Mouse (Mus musculus) gastrocnemius, adult 8-10 months (tissue): ENCODE measurements around the gene Lrrc58. TPM values are rescaled to one million over a fixed set of nuclear protein-coding genes. Genes with fewer than 3 reads are reported as not detected.

Source experiments
- DNase-seq, 2 experiments: peaks; one replicate each; pipeline ENCODE4 v3.0.0; 2022; ENCODE audit warnings: low spot score in 2 of 2
- total RNA-seq, 4 experiments: library from RNA; stranded (reverse); gene quantifications; 2 replicates each; pipeline ENCODE4 v1.2.4; 2022

The Lrrc58 gene
- total RNA-seq, 4 experiments from 2014 or later = 36.4 to 48.4 (median 46.0) TPM

DNA sequence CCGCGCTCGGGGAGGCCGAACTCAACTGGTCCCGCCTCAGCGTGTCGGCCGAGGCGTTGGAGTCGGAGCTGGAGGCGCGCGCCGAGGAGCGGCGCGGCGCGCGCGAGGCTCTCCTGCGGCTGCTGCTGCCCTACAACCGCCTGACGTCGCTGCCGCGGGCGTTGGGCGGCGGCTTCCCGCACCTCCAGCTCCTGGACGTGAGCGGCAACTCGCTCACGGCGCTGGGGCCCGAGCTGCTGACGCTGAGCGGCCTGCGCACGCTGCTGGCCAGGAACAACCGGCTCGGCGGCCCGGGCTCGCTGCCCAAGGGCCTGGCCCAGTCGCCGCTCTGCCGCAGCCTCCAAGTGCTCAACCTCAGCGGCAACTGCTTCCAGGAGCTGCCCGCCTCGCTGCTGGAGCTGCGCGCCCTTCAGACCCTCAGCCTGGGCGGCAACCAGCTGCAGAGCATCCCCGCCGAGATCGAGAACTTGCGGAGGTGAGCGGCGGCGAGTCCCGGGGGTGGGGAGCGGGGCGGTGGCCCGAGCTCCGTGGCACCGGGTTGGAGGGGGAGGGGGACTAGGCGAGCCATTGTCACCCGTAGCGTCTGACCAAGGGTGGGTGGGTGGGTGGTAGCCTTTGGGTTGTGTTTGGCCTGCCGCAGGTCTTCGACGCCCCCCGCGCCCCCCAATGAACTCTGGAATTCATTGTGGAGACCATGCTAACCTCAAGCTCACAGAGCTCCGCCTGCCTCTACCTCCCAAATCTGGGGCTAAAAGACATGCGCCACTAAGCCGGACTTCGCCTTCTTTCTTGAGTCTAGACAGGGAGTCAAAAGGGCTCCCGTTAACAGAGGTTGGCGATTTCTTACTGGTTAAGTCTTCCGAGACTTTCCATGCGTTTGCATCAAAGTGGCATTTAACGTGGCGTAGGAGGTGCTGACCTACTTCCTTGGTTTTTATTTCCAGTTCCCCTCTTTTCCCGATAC lies 599 bp downstream of the Lrrc58 start:
- DNase-seq = peak; percentile 49 to 57

DNA sequence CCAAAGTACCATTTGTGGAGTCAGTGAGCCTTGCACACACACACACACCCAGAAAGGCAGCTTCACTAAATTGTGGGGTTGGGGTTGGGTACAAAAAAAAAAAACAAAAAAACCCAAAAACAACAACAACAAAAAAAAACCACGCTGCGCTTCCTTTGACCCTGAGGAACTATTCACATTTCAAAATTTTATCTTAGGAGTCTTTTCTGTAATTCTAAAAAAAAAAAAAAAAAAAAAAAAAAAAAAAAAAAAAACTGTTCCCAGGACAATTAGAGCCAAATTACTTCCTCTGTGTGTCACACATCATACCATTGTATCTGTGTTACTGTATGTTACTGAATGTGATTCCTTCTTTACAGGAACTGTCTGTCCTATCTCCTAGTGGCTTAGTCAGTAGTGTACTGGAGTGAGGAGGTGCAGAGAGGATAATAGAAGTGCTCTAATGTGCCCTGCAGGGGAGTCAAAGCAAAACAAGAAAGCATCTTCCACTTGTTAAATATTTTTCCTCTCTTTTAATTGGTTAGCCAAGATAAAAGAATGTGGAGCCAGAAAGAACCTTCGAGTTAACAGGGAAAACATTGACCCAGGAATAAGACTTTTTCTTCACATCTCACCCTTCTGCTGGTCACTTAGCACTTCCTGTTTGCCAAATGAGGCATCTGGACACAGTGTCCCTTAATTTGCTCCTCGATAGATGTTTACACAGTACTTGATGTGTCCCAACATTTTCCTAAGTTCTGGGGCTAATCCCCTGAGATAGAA lies 1.5 kb downstream of the Lrrc58 start:
- DNase-seq = no peak

- peak in 1 of 2 experiments; percentile 40 for DNase-seq
Observed at GRCm38 (mm10) chr16:37871112-37871715, 3.0 kb downstream of the Lrrc58 start.

GRCm38 (mm10) chr16:37874501-37875235 lies 6.5 kb downstream of the Lrrc58 start:
- DNase-seq = no peak

GRCm38 (mm10) chr16:37877406-37877805 lies 9.2 kb downstream of the Lrrc58 start:
- DNase-seq = no peak

DNA sequence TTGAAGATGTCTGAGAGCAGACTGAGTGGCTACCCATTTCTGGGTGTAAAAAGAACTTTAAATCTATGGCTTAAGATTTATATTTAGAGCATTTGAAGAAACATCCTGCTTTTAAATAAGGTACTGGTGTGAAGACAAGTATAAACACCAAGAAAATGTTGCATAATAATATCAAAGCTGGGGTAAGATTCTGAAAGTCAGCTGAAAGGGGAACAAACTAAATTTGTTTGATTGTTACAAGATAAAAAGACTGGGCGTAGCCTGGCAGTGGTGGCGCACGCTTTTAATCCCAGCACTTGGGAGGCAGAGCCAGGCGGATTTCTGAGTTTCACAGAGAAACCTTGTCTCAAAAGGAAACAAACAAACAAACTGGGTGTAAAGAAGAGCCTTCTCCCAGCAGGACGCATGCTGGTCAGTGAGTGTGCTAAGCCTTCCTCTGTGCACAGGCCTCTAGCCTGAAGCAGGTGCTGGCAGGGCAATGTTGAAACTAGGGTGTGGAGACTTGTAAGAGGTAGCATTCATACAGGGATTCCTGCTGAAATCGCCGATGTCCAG lies 10.8 kb downstream of the Lrrc58 start:
- no peak for DNase-seq

- no peak for DNase-seq
Observed at GRCm38 (mm10) chr16:37879750-37880419, 11.7 kb downstream of the Lrrc58 start.

DNA sequence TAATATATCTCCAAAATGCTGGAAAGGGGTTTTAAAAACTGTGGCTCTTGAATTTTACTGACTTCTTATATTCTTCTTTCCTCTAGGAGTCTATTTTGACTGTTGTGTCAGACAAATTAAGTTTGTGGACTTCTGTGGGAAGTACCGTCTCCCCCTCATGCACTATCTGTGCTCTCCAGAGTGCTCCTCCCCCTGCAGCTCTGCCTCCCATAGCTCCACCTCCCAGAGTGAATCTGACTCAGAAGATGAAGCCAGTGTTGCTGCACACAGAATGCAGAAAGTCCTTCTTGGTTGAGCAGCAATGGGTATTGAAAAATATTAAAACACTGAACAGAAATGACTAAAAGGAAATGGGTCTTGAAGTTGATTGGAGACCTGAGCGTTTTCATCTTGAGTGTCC lies 13.0 kb downstream of the Lrrc58 start:
- no peak for DNase-seq

DNA sequence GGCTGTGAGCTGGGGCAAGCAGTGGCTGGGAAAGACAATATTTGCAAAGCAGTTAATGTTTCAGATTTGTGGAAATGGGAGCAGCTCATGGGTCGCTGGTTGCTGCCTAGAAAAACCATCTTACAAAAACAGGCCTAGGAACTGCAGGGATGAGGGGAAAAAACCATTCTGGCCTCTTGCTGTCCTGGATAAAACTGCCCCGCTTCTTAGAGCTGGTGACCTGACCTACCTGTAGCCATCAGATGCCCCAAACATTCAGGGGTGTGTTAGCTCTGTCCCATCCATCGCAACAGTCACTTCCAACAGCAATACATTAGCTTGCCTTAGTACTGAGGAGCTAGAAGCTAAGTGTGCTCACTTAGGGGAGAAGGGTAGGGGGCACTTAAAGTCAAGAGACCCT lies 20.8 kb downstream of the Lrrc58 start:
- no peak for DNase-seq

DNA sequence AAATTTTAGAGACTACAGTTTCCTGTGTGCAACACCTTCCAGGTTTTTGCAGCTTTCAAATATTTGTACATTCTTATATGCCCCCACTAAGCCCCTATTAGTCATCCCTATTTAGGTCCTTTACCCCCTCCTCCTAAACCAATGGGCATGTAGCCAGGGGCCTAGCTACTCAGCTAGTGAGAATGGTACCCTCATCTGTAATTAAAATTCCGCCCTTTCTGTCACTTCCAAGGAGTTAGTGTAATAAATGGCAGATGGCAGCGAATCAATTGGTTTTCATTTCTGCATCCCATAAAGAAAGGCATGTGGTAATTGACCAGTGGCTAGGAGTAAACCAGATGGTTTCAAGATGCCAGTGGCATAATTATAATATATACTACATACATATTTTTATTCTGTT lies 24.5 kb downstream of the Lrrc58 start:
- DNase-seq = no peak

GRCm38 (mm10) chr16:37893381-37893780 lies 25.2 kb downstream of the Lrrc58 start:
- no peak for DNase-seq

GRCm38 (mm10) chr16:37893942-37894341 lies 25.8 kb downstream of the Lrrc58 start:
- no peak for DNase-seq

DNA sequence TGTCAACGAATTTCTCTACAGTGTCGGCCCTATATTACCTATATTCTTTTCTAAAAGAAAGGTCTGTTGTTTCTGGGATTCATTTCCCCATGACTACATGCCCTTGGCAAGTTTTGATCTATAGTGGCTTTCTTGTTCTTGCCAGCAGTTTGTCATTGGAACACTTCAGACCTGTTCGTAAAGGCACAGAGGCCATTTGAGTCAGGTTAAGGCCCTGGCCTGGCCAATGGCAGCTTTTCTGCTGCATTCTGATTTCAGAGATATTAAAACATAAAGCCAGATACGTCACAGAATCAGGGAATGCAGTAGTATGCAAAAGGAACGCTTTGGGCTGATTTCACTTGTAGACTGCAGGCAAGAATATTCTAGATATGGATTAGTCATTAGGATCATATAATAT lies 30.6 kb downstream of the Lrrc58 start:
- no peak for DNase-seq

DNA sequence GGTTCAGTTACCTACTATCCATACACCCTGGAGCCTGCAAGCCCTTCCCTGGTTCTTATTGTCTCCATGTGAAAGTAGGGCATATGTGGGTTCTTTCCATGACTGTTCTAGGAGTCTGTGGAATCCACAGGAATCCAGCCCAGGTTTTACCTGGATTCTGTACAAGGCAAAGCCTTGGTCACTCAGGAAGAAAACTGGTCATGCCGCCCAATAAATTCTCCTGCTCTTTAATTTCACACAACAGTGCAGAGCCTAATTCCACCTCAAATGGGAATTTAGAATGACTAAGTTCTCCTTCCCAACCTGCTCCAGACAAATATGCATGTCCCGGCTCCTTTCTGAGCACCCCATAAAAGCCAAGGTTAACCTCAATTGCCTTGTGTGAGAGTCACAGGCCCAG lies 31.2 kb downstream of the Lrrc58 start:
- DNase-seq = no peak

DNA sequence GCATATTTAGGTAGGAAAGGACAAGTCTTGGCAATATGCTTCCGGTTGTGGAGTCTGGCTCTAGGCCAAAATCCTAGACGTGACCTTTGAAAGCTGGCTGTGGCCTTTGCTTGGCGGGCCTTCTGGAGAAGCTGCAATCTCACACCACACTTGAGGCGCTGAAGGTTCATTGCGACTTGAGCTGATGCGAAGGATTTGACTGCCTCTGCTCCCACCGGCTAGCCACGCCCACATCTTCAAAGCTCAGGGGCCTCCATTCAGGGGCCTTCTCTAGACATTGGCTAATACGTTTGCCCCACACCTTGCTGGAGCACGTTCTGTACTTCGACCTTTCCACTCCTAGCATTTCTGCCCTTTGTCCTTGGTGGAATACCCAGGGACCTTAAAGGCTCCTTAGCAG lies 33.1 kb downstream of the Lrrc58 start:
- no peak for DNase-seq

- no peak for DNase-seq
Observed at GRCm38 (mm10) chr16:37906456-37906855, 38.3 kb downstream of the Lrrc58 start.

DNA sequence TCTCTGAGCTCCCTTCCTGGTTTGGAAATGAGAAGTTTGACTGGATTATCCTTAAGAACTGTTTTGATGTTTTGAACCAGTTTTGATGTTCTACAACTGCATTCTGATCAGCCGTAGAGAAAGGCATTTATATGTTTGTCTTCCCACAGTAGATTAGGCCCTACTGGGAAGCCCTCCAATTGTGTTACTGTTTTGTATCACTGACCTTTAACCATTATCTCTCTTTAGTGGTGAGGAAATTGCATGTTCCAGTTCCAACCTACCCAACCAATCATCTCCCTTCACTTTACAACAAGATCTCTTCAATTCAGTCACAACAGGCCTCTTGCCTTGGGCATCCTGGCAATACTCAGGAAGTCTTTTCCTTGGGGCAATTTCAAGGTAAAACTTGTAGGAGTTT lies 42.9 kb downstream of the Lrrc58 start:
- no peak for DNase-seq

DNA sequence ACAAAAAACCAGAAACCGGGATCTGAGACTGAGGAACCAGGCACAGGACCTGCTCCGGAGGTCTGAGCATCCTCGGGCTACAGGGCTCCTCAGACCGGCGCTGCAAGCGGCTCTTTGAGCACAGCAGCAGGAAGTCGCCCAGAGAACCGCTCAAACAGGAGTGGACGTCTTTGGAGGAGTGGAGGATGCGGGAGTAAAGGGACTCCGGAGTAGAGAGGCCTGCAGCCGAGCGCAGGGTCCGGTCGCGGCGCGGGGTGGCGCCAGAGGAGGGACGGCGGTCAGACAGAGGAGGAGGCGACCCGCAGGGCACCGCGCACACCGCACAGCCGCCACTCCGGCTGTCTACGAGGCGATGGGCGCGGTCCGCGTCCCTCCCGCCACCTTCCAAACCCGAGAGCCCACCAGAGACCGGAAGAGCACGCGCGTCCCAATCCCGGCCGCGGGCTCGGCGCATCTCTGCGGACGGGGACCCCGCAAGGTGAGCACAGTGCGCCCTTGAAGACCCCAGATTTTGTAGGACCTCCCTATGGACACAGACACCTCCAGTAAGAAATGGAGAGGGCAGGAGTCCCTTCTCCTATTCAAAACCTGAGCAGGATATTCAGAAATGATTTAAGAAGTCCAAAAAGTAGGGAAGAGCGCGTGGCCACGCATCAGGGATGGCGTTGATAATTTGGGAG lies 48.1 kb downstream of the Lrrc58 start, which contains the start of gene Gpr156:
Gene Gpr156, plus strand, starts transcription at position 359 of the 680 bp plus-strand sequence.
- peak in 1 of 2 experiments; percentile 4 for DNase-seq

DNA sequence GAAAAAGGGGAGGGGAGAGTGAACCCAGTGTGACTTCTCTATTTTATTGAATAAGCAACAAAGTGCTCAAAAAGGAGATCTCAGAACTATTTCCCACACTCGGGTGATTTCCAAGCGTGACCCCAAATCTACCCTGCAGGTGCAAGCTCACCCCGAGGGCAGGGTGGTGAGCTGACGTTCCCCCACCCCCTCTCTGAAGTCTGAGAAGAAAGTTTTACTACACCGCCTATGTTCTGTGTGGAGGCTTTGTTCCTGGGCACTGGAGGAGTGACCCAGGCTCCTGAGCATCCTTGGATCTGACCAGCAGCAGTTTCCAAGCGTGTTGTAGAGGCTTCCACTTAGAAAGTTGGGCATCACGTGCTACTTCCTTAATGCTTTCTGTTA lies 48.6 kb downstream of the Lrrc58 start:
- no peak for DNase-seq

GRCm38 (mm10) chr16:37919000-37919399 lies 50.8 kb downstream of the Lrrc58 start:
- no peak for DNase-seq
